Mouse (Mus musculus): ENCODE measurements around the gene Itgb1bp1. TPM values are rescaled to one million over a fixed set of nuclear protein-coding genes. Genes with fewer than 3 reads are reported as not detected.

The Itgb1bp1 gene
- 13.6 and 19.9 TPM in 2 replicates for polyA plus RNA-seq (2012)

GRCm38 (mm10) chr12:21286243-21286622 lies at the start of gene Itgb1bp1:
Gene Itgb1bp1, minus strand, starts transcription at chr12:21286284.

GRCm38 (mm10) chr12:21315923-21316868 lies 30.1 kb upstream of the Itgb1bp1 start, which contains the start of gene Iah1:
Gene Iah1, plus strand, starts transcription at chr12:21316389.

GRCm38 (mm10) chr12:21284761-21285441 lies 1.2 kb downstream of the Itgb1bp1 start, which contains the start of gene Cpsf3:
Gene Cpsf3, plus strand, starts transcription at chr12:21285391.

Other genes starting within 250 kb of the Itgb1bp1 start
- 5.1 and 7.4 TPM in 2 replicates for gene Cpsf3, start 893 bp downstream of the Itgb1bp1 start, polyA plus RNA-seq (2012)
- gene Iah1, start 30.1 kb upstream of the Itgb1bp1 start, polyA plus RNA-seq (2012): 56.9 and 62.8 TPM in 2 replicates
- gene Adam17, start 87.3 kb upstream of the Itgb1bp1 start, polyA plus RNA-seq (2012): 11.9 and 17.0 TPM in 2 replicates
- 128 and 189 TPM in 2 replicates for gene Ywhaq, start 131.4 kb upstream of the Itgb1bp1 start, polyA plus RNA-seq (2012)